Mouse (Mus musculus): ENCODE data around the gene Eral1. TPM values are rescaled to one million over a fixed set of nuclear protein-coding genes. Genes with fewer than 3 reads are reported as not detected.
A peak's percentile ranks its signal among the peaks of the same experiment; 100 is the strongest.

Gene Eral1
- polyA plus RNA-seq, 1 experiment = 24.6 TPM

DNA sequence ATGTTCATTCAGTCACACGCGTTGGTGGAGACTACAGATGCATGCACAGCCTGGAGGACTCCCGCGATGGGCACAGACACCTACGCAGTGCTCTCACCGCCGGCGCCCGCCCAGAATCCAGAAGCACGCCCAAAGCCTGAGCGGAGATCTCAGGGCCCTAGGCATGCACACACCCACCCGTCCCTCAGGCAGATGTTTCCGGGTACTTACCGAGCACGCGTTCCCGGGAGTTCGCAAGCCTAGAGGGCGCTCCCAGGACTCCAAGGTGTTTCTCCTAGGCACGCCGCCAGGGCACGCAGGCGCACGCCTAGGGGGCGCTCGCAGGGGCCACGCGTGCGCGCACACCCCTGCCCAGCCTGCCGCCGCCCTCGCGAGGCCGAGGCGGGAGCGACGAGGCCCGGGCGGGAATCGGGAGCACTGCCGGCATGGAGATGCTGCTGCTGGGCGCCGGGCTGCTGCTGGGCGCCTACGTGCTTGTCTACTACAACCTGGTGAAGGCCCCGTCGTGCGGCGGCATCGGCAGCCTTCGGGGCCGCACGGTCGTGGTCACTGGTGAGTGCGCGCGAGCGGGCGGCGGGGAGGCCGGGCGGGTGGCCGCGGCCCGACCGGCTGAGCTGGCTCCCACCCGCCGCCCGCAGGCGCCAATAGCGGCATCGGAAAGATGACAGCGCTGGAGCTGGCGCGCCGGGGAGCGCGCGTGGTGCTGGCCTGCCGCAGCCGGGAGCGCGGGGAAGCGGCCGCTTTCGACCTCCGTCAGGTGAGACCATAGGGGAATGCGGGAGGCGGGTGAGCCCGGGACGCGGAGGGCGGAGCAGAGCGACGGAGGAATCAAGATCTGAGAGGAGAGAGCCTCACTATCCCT lies 48.0 kb downstream of the Eral1 start, which contains the start of gene Dhrs13:
TSS of gene Dhrs13 (plus strand) at position 334 of the 862 bp plus-strand sequence.
- Histone ChIP-seq H3K4me2 (ENCODE audit: low read depth) (peak within 1 kb of the TSS; percentile 95), H3K27me3 (ENCODE audit: control insufficient read depth, insufficient read depth, insufficient read length) (no peaks in the 10 kb centered on the region), H3K4me3 (peak within 1 kb of the TSS; percentile 27), H3ac (ENCODE audit: control insufficient read depth, insufficient read length) (peak within 1 kb of the TSS; percentile 47), H3K36me3 (ENCODE audit: control insufficient read depth, insufficient read depth) (peaks cover 16% of the 10 kb centered on the region), H3K79me2 (ENCODE audit: control insufficient read depth, insufficient read depth) (peaks cover under 1% of the 10 kb centered on the region)
- TF ChIP-seq POLR2A (IDR thresholded peaks at IDR 0.05; ENCODE audit: insufficient read length, low read depth) = peak; percentile 86
- peak in 1 of 3 experiments; percentile 61 for TF ChIP-seq MYOD1 (IDR thresholded peaks at IDR 0.05; ENCODE audit: control insufficient read depth in 1 of 3, insufficient read length in 2 of 3, low read depth in 2 of 3)
- TF ChIP-seq TCF12 (IDR thresholded peaks at IDR 0.05; ENCODE audit: insufficient read depth, poor library complexity, severe bottlenecking) = no peak
- TF ChIP-seq MYOG (IDR thresholded peaks at IDR 0.05; ENCODE audit: control insufficient read depth in 1 of 3, insufficient read depth in 1 of 3, insufficient read length in 2 of 3, low read depth in 2 of 3) = peak in 2 of 3 experiments; percentile 30 to 72
- TF ChIP-seq E2F4 (IDR thresholded peaks at IDR 0.05; ENCODE audit: insufficient read depth) = peak; percentile 20
- no peak for TF ChIP-seq USF1 (IDR thresholded peaks at IDR 0.05; ENCODE audit: low read depth)
- peak; percentile 79 for TF ChIP-seq POLR2AphosphoS2 (IDR thresholded peaks at IDR 0.05; ENCODE audit: insufficient read length, low read depth)
- no peak for TF ChIP-seq TCF3 (IDR thresholded peaks at IDR 0.05; ENCODE audit: insufficient read length, low read depth)
- no peak for TF ChIP-seq REST (IDR thresholded peaks at IDR 0.05; ENCODE audit: insufficient read depth, insufficient read length)
- TF ChIP-seq MAX (IDR thresholded peaks at IDR 0.05; ENCODE audit: low read depth) = peak; percentile 88
- TF ChIP-seq SRF (IDR thresholded peaks at IDR 0.05; ENCODE audit: control insufficient read depth, insufficient read length, low read depth) = peak; percentile 75
- no peak for TF ChIP-seq CEBPB (IDR thresholded peaks at IDR 0.05; ENCODE audit: insufficient read depth, poor library complexity, severe bottlenecking)

DNA sequence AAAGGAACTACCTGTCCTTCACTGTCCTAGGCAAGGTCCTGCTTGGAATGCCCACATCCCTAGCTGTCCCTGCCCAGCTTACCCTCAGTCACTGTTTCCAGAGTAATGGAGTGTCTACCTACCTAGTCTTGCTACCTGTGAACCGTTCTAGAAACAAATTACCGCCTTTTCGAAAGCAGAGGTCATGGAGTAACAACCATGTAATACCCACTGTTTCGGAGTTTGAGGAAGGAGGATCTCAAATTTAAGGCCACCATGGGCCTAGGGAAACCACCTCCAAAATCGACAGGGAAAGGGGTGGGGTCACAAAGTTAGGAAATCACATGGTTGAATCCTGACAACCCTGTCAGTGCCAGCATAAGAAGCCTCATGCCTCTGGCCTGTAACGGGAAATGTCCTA lies 48.8 kb downstream of the Eral1 start:
- Histone ChIP-seq H3K79me2 (ENCODE audit: control insufficient read depth, insufficient read depth) (no peaks in the 10 kb centered on the region), H3K4me2 (ENCODE audit: low read depth) (peak overlapping the region; percentile 95), H3ac (ENCODE audit: control insufficient read depth, insufficient read length) (peak overlapping the region; percentile 47), H3K27me3 (ENCODE audit: control insufficient read depth, insufficient read depth, insufficient read length) (no peaks in the 10 kb centered on the region), H3K4me3 (no peak overlapping the region), H3K36me3 (ENCODE audit: control insufficient read depth, insufficient read depth) (peaks cover 18% of the 10 kb centered on the region)
- TF ChIP-seq MYOG (IDR thresholded peaks at IDR 0.05; ENCODE audit: control insufficient read depth in 1 of 3, insufficient read depth in 1 of 3, insufficient read length in 2 of 3, low read depth in 2 of 3) (no peak), POLR2AphosphoS2 (IDR thresholded peaks at IDR 0.05; ENCODE audit: insufficient read length, low read depth) (peak; percentile 34)

DNA sequence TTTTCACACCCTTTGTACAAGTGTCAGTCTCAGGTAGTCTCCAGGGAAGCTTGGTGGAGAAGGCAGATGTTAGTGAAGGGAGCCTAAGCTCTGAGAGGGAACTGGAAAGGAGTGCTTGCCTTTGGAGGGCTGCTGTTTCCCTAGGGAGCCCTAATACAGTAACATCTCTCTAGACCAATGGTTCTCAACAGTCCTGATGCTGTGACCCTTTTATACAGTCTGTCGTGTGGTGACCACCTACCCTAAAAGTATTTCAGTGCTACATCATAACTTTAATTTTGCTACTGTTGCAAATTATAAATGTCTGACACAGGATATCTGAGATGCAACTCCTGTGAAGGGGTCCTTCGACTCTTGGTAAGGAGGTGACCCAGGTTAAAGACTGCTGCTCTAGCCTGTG lies 49.6 kb downstream of the Eral1 start:
- Histone ChIP-seq H3K79me2 (ENCODE audit: control insufficient read depth, insufficient read depth) (no peaks in the 10 kb centered on the region), H3K36me3 (ENCODE audit: control insufficient read depth, insufficient read depth) (peaks cover 26% of the 10 kb centered on the region), H3K4me2 (ENCODE audit: low read depth) (no peak overlapping the region), H3K4me3 (no peak overlapping the region), H3ac (ENCODE audit: control insufficient read depth, insufficient read length) (no peak overlapping the region), H3K27me3 (ENCODE audit: control insufficient read depth, insufficient read depth, insufficient read length) (no peaks in the 10 kb centered on the region)
- TF ChIP-seq POLR2A (IDR thresholded peaks at IDR 0.05; ENCODE audit: insufficient read length, low read depth) (no peak), TCF12 (IDR thresholded peaks at IDR 0.05; ENCODE audit: insufficient read depth, poor library complexity, severe bottlenecking) (no peak), POLR2AphosphoS2 (IDR thresholded peaks at IDR 0.05; ENCODE audit: insufficient read length, low read depth) (peak; percentile 35), MYOD1 (IDR thresholded peaks at IDR 0.05; ENCODE audit: control insufficient read depth in 1 of 3, insufficient read length in 2 of 3, low read depth in 2 of 3) (no peak)

DNA sequence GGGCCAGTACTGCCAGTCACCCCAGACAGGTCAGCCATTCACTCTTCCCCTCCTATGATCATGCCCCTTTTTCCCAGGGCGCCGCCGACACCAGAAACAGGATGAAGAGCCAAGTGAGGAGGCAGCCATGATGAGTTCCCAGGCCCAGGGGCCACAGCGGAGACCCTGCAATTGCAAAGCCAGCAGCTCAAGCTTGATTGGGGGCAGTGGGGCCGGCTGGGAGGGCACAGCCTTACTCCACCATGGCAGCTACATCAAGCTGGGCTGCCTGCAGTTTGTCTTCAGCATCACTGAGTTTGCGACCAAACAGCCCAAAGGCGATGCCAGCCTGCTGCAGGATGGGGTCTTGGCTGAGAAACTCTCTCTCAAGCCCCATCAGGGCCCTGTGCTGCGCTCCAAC lies 50.9 kb downstream of the Eral1 start:
- no peak overlapping the region for H3K4me3 ChIP-seq
- peaks cover 34% of the 10 kb centered on the region for H3K36me3 ChIP-seq (ENCODE audit: control insufficient read depth, insufficient read depth)
- H3K27me3 ChIP-seq (ENCODE audit: control insufficient read depth, insufficient read depth, insufficient read length) = no peaks in the 10 kb centered on the region
- no peak overlapping the region for H3ac ChIP-seq (ENCODE audit: control insufficient read depth, insufficient read length)
- no peak overlapping the region for H3K4me2 ChIP-seq (ENCODE audit: low read depth)
- no peak for TF ChIP-seq MAX (IDR thresholded peaks at IDR 0.05; ENCODE audit: low read depth)
- TF ChIP-seq REST (IDR thresholded peaks at IDR 0.05; ENCODE audit: insufficient read depth, insufficient read length) = no peak
- peak; percentile 38 for TF ChIP-seq POLR2AphosphoS2 (IDR thresholded peaks at IDR 0.05; ENCODE audit: insufficient read length, low read depth)
- H3K79me2 ChIP-seq (ENCODE audit: control insufficient read depth, insufficient read depth) = no peaks in the 10 kb centered on the region

DNA sequence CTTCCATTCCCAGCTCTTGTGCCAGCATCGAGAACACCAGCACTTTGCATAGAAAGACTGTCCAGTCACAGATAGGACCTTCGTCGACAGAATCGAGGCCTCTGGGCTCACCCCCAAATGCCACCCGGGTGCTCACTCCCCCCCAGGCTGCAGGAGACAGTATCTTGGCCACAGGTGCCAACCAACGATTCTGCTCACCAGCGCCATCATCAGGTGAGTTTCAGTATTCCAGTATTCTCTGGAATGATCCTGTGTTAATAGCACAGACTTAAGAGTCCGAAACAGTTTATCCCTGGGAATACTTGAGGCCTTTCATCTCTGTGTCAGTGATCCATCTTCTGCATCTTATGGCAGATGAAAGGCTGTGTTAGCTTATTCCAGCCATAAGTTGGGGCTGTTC lies 56.6 kb downstream of the Eral1 start:
- Histone ChIP-seq H3K79me2 (ENCODE audit: control insufficient read depth, insufficient read depth) (no peaks in the 10 kb centered on the region), H3K27me3 (ENCODE audit: control insufficient read depth, insufficient read depth, insufficient read length) (no peaks in the 10 kb centered on the region), H3ac (ENCODE audit: control insufficient read depth, insufficient read length) (no peak overlapping the region), H3K4me2 (ENCODE audit: low read depth) (no peak overlapping the region), H3K4me3 (no peak overlapping the region), H3K36me3 (ENCODE audit: control insufficient read depth, insufficient read depth) (peaks cover 77% of the 10 kb centered on the region)
- no peak for TF ChIP-seq MYOG (IDR thresholded peaks at IDR 0.05; ENCODE audit: control insufficient read depth in 1 of 3, insufficient read depth in 1 of 3, insufficient read length in 2 of 3, low read depth in 2 of 3)
- no peak for TF ChIP-seq POLR2AphosphoS2 (IDR thresholded peaks at IDR 0.05; ENCODE audit: insufficient read length, low read depth)
- no peak for TF ChIP-seq TCF12 (IDR thresholded peaks at IDR 0.05; ENCODE audit: insufficient read depth, poor library complexity, severe bottlenecking)
- TF ChIP-seq MYOD1 (IDR thresholded peaks at IDR 0.05; ENCODE audit: control insufficient read depth in 1 of 3, insufficient read length in 2 of 3, low read depth in 2 of 3) = no peak
- TF ChIP-seq SRF (IDR thresholded peaks at IDR 0.05; ENCODE audit: control insufficient read depth, insufficient read length, low read depth) = no peak
- no peak for TF ChIP-seq MAX (IDR thresholded peaks at IDR 0.05; ENCODE audit: low read depth)
- no peak for TF ChIP-seq POLR2A (IDR thresholded peaks at IDR 0.05; ENCODE audit: insufficient read length, low read depth)
- TF ChIP-seq USF1 (IDR thresholded peaks at IDR 0.05; ENCODE audit: low read depth) = no peak
- no peak for TF ChIP-seq REST (IDR thresholded peaks at IDR 0.05; ENCODE audit: insufficient read depth, insufficient read length)
- no peak for TF ChIP-seq E2F4 (IDR thresholded peaks at IDR 0.05; ENCODE audit: insufficient read depth)
- no peak for TF ChIP-seq CEBPB (IDR thresholded peaks at IDR 0.05; ENCODE audit: insufficient read depth, poor library complexity, severe bottlenecking)
- TF ChIP-seq TCF3 (IDR thresholded peaks at IDR 0.05; ENCODE audit: insufficient read length, low read depth) = no peak

Other genes starting within 250 kb of the Eral1 start
- gene Pipox, start 186.3 kb downstream of the Eral1 start, polyA plus RNA-seq (2012; fragmentation: generic; extraction: Trizol) = not detected
- not detected for gene Sez6, start 149.6 kb downstream of the Eral1 start, polyA plus RNA-seq (2012; fragmentation: generic; extraction: Trizol)
- gene Phf12, start 97.6 kb downstream of the Eral1 start, polyA plus RNA-seq (2012; fragmentation: generic; extraction: Trizol) = 22.2 TPM
- 10.0 TPM for gene Dhrs13, start 48.1 kb downstream of the Eral1 start, polyA plus RNA-seq (2012; fragmentation: generic; extraction: Trizol)
- 78.8 TPM for gene Flot2, start 42.5 kb downstream of the Eral1 start, polyA plus RNA-seq (2012; fragmentation: generic; extraction: Trizol)
- gene Fam222b, start 14.3 kb upstream of the Eral1 start, polyA plus RNA-seq (2012; fragmentation: generic; extraction: Trizol) = 16.1 TPM
- 206 TPM for gene Traf4, start 85.2 kb upstream of the Eral1 start, polyA plus RNA-seq (2012; fragmentation: generic; extraction: Trizol)
- gene Nek8, start 96.3 kb upstream of the Eral1 start, polyA plus RNA-seq (2012; fragmentation: generic; extraction: Trizol) = 9.6 TPM
- gene Tlcd1, start 96.3 kb upstream of the Eral1 start, polyA plus RNA-seq (2012; fragmentation: generic; extraction: Trizol) = 17.4 TPM
- 3,571 TPM for gene Rpl23a, start 103.2 kb upstream of the Eral1 start, polyA plus RNA-seq (2012; fragmentation: generic; extraction: Trizol)
- gene Rab34, start 108.0 kb upstream of the Eral1 start, polyA plus RNA-seq (2012; fragmentation: generic; extraction: Trizol) = 88.8 TPM
- 0.14 TPM for gene Proca1, start 113.0 kb upstream of the Eral1 start, polyA plus RNA-seq (2012; fragmentation: generic; extraction: Trizol)
- 98.6 TPM for gene Sdf2, start 165.4 kb upstream of the Eral1 start, polyA plus RNA-seq (2012; fragmentation: generic; extraction: Trizol)
- gene Supt6, start 165.6 kb upstream of the Eral1 start, polyA plus RNA-seq (2012; fragmentation: generic; extraction: Trizol) = 42.3 TPM
- gene 2610507B11Rik, start 181.4 kb upstream of the Eral1 start, polyA plus RNA-seq (2012; fragmentation: generic; extraction: Trizol) = 65.8 TPM
- gene BC030499, start 210.5 kb upstream of the Eral1 start, polyA plus RNA-seq (2012; fragmentation: generic; extraction: Trizol) = 0.20 TPM
- 19.2 TPM for gene Spag5, start 221.1 kb upstream of the Eral1 start, polyA plus RNA-seq (2012; fragmentation: generic; extraction: Trizol)
- 1.7 TPM for gene Aldoc, start 242.6 kb upstream of the Eral1 start, polyA plus RNA-seq (2012; fragmentation: generic; extraction: Trizol)
- 50.2 TPM for gene Pigs, start 248.0 kb upstream of the Eral1 start, polyA plus RNA-seq (2012; fragmentation: generic; extraction: Trizol)